Mouse (Mus musculus) MEL (cell line): Measurements from ENCODE around the gene Cct8l1. TPM values are rescaled to one million over a fixed set of nuclear protein-coding genes. Genes with fewer than 3 reads are reported as not detected.

ENCODE experiments used
- DNase-seq: peaks from one replicate; pipeline ENCODE4 v3.0.0; 2011; ENCODE audit warnings: low read depth, low spot score
- H3K27ac ChIP-seq: 2 replicates; pipeline ENCODE4 v1.5.1; 2012; ENCODE audit warnings: low read depth, mild to moderate bottlenecking, control low read depth, low read length, moderate library complexity; ENCODE audit not compliant: control insufficient read depth
- H3K27me3 ChIP-seq, 2 experiments: fragments of 150-350 bp in 1 of 2; sonication (generic) in 1 of 2; 2 replicates each; pipeline ENCODE4 v1.6.1; 2012; ENCODE audit warnings: low read length in 2 of 2, mild to moderate bottlenecking in 2 of 2, improper control_type of control experiment in 1 of 2, moderate library complexity in 1 of 2; ENCODE audit not compliant: insufficient read depth in 2 of 2, control insufficient read depth in 1 of 2
- H3K36me3 ChIP-seq, 2 experiments: 2 replicates each; pipeline ENCODE4 v1.6.1; 2012 to 2014; ENCODE audit warnings: low read length in 2 of 2, improper control_type of control experiment in 1 of 2, inconsistent platforms in 1 of 2, mild to moderate bottlenecking in 1 of 2; ENCODE audit not compliant: insufficient read depth in 2 of 2, control insufficient read depth in 1 of 2
- H3K4me1 ChIP-seq, 2 experiments: fragments of 150-350 bp in 1 of 2; sonication (generic) in 1 of 2; 2 replicates each; pipeline ENCODE4 v1.6.1; 2012; ENCODE audit warnings: low read length in 2 of 2, improper control_type of control experiment in 1 of 2, mild to moderate bottlenecking in 1 of 2; ENCODE audit not compliant: insufficient read depth in 2 of 2, control insufficient read depth in 1 of 2
- H3K4me3 ChIP-seq, 2 experiments: fragments of 150-350 bp in 1 of 2; sonication (generic) in 1 of 2; 2 replicates each; pipeline ENCODE4 v1.5.1; 2012; ENCODE audit warnings: low read depth in 2 of 2, low read length in 2 of 2, mild to moderate bottlenecking in 2 of 2, moderate library complexity in 2 of 2, control low read depth in 1 of 2, improper control_type of control experiment in 1 of 2; ENCODE audit not compliant: control insufficient read depth in 1 of 2, insufficient read depth in 1 of 2
- H3K79me2 ChIP-seq: 2 replicates; pipeline ENCODE4 v1.6.1; 2012; ENCODE audit warnings: mild to moderate bottlenecking, low read length, moderate library complexity; ENCODE audit not compliant: control insufficient read depth, poor library complexity, insufficient read depth
- H3K9ac ChIP-seq: 2 replicates; pipeline ENCODE4 v1.6.1; 2012; ENCODE audit warnings: low read depth, mild to moderate bottlenecking, control low read depth, low read length, moderate library complexity; ENCODE audit not compliant: control insufficient read depth, poor library complexity, severe bottlenecking
- H3K9me3 ChIP-seq: fragments of 150-350 bp; sonication (generic); replicated peaks from 2 replicates; pipeline ENCODE4 v1.6.1; 2012; ENCODE audit warnings: mild to moderate bottlenecking, low read length, improper control_type of control experiment, moderate library complexity; ENCODE audit not compliant: insufficient read depth
- CHD1 ChIP-seq: IDR thresholded peaks from 2 replicates; pipeline ENCODE4 v1.6.1; 2012; ENCODE audit warnings: low read depth, mild to moderate bottlenecking, inconsistent platforms, low read length, improper control_type of control experiment
- CHD2 ChIP-seq: IDR thresholded peaks from 2 replicates; pipeline ENCODE4 v1.6.1; 2011; ENCODE audit warnings: low read length, improper control_type of control experiment
- CTCF ChIP-seq, 3 experiments: IDR thresholded peaks in 2 of 3; conservative IDR thresholded peaks in 1 of 3; 2 replicates each; pipeline ENCODE4 v1.5.1; 2011 to 2012; ENCODE audit warnings: low read length in 3 of 3, low read depth in 2 of 3, mild to moderate bottlenecking in 2 of 3, improper control_type of control experiment in 1 of 3, inconsistent platforms in 1 of 3, mixed read lengths in 1 of 3, moderate library complexity in 1 of 3; ENCODE audit not compliant: control insufficient read depth in 1 of 3, insufficient read depth in 1 of 3, poor library complexity in 1 of 3, severe bottlenecking in 1 of 3
- ELF1 ChIP-seq: IDR thresholded peaks from 2 replicates; pipeline ENCODE4 v1.6.1; 2014; ENCODE audit warnings: low read depth, mild to moderate bottlenecking, inconsistent platforms, low read length, improper control_type of control experiment, moderate library complexity
- EP300 ChIP-seq, 2 experiments: IDR thresholded peaks; 2 replicates each; pipeline ENCODE4 v1.6.1; 2011; ENCODE audit warnings: improper control_type of control experiment in 2 of 2, low read length in 2 of 2, low read depth in 1 of 2, mild to moderate bottlenecking in 1 of 2
- ETS1 ChIP-seq: IDR thresholded peaks from 2 replicates; pipeline ENCODE4 v1.6.1; 2012; ENCODE audit warnings: low read depth, mild to moderate bottlenecking, inconsistent platforms, low read length, improper control_type of control experiment, moderate library complexity
- GABPA ChIP-seq: IDR thresholded peaks from 2 replicates; pipeline ENCODE4 v1.6.1; 2012; ENCODE audit warnings: low read depth, mild to moderate bottlenecking, inconsistent platforms, low read length, improper control_type of control experiment, moderate library complexity
- MAFK ChIP-seq: IDR thresholded peaks from 2 replicates; pipeline ENCODE4 v1.6.1; 2011; ENCODE audit warnings: low read depth, mild to moderate bottlenecking, low read length, improper control_type of control experiment, borderline replicate concordance
- MAX ChIP-seq: IDR thresholded peaks from 2 replicates; pipeline ENCODE4 v1.6.1; 2011; ENCODE audit warnings: low read length, improper control_type of control experiment
- MAZ ChIP-seq: IDR thresholded peaks from 2 replicates; pipeline ENCODE4 v1.6.1; 2012; ENCODE audit warnings: low read depth, mild to moderate bottlenecking, inconsistent platforms, low read length, improper control_type of control experiment
- MEF2A ChIP-seq: IDR thresholded peaks from 2 replicates; pipeline ENCODE4 v1.6.1; 2014; ENCODE audit warnings: low read depth, mild to moderate bottlenecking, inconsistent platforms, low read length, improper control_type of control experiment; ENCODE audit not compliant: poor library complexity, insufficient replicate concordance, severe bottlenecking; ENCODE audit errors: extremely low read depth
- MXI1 ChIP-seq: IDR thresholded peaks from 2 replicates; pipeline ENCODE4 v1.6.1; 2011; ENCODE audit warnings: mild to moderate bottlenecking, low read depth, low read length, improper control_type of control experiment
- MYB ChIP-seq: IDR thresholded peaks from 2 replicates; pipeline ENCODE4 v1.6.1; 2011; ENCODE audit warnings: mild to moderate bottlenecking, low read depth, low read length, improper control_type of control experiment
- NRF1 ChIP-seq: IDR thresholded peaks from 2 replicates; pipeline ENCODE4 v1.6.1; 2014; ENCODE audit warnings: low read depth, mild to moderate bottlenecking, inconsistent platforms, low read length, improper control_type of control experiment, moderate library complexity; ENCODE audit not compliant: poor library complexity, insufficient read depth, severe bottlenecking
- POLR2A ChIP-seq, 2 experiments: IDR thresholded peaks; 2 replicates each; pipeline ENCODE4 v1.6.1; 2011 to 2012; ENCODE audit warnings: low read length in 2 of 2, mild to moderate bottlenecking in 2 of 2, control low read depth in 1 of 2, improper control_type of control experiment in 1 of 2, low read depth in 1 of 2, moderate library complexity in 1 of 2; ENCODE audit not compliant: control insufficient read depth in 1 of 2, insufficient read depth in 1 of 2, poor library complexity in 1 of 2
- POLR2AphosphoS2 ChIP-seq: IDR thresholded peaks from 2 replicates; pipeline ENCODE4 v1.6.1; 2011; ENCODE audit warnings: low read length, improper control_type of control experiment
- RAD21 ChIP-seq: IDR thresholded peaks from 2 replicates; pipeline ENCODE4 v1.6.1; 2011; ENCODE audit warnings: mild to moderate bottlenecking, low read depth, low read length, improper control_type of control experiment
- SIN3A ChIP-seq: IDR thresholded peaks from 2 replicates; pipeline ENCODE4 v1.6.1; 2012; ENCODE audit warnings: low read length, improper control_type of control experiment, inconsistent platforms
- SMC3 ChIP-seq: IDR thresholded peaks from 2 replicates; pipeline ENCODE4 v1.6.1; 2011; ENCODE audit warnings: low read depth, low read length, improper control_type of control experiment
- TAL1 ChIP-seq: IDR thresholded peaks from 2 replicates; pipeline ENCODE4 v1.6.1; 2012; ENCODE audit warnings: mild to moderate bottlenecking, inconsistent platforms, low read length, moderate library complexity, mixed read lengths
- TCF12 ChIP-seq: IDR thresholded peaks from 2 replicates; pipeline ENCODE4 v1.6.1; 2014; ENCODE audit warnings: low read depth, mild to moderate bottlenecking, inconsistent platforms, low read length, improper control_type of control experiment, moderate library complexity
- UBTF ChIP-seq: IDR thresholded peaks from 2 replicates; pipeline ENCODE4 v1.6.1; 2012; ENCODE audit warnings: low read depth, mild to moderate bottlenecking, inconsistent platforms, low read length, improper control_type of control experiment, moderate library complexity, borderline replicate concordance; ENCODE audit not compliant: insufficient read depth
- USF1 ChIP-seq: IDR thresholded peaks from 2 replicates; pipeline ENCODE4 v1.6.1; 2014; ENCODE audit warnings: low read depth, mild to moderate bottlenecking, inconsistent platforms, low read length, improper control_type of control experiment, moderate library complexity
- ZKSCAN1 ChIP-seq: IDR thresholded peaks from 2 replicates; pipeline ENCODE4 v1.6.1; 2012; ENCODE audit warnings: low read depth, mild to moderate bottlenecking, inconsistent platforms, low read length, improper control_type of control experiment, moderate library complexity
- ZMIZ1 ChIP-seq: IDR thresholded peaks from 2 replicates; pipeline ENCODE4 v1.6.1; 2012; ENCODE audit warnings: low read depth, mild to moderate bottlenecking, inconsistent platforms, low read length, improper control_type of control experiment, moderate library complexity
- ZNF384 ChIP-seq: IDR thresholded peaks from 2 replicates; pipeline ENCODE4 v1.6.1; 2012; ENCODE audit warnings: low read depth, mild to moderate bottlenecking, inconsistent platforms, low read length, improper control_type of control experiment
- polyA plus RNA-seq, 2 experiments: library from polyadenylated mRNA; stranded (reverse) in 1 of 2; unstranded in 1 of 2; fragments of >175 nt in 1 of 2; fragments of >200 nt in 1 of 2; gene quantifications; 2 replicates each; pipeline versions ENCODE4 v1.2.1 to v1.2.4; 2012; ENCODE audit warnings: low replicate concordance in 2 of 2, low read depth in 1 of 2; ENCODE audit not compliant: insufficient read length in 2 of 2, insufficient read depth in 1 of 2, missing spikeins in 1 of 2
- total RNA-seq: library from RNA; depleted of rRNA; stranded (reverse); fragments of 300-350 nt; gene quantifications from 2 replicates; pipeline ENCODE4 v1.2.3, GENCODE M21; 2012

Cct8l1 gene
- total and polyA plus RNA-seq, 3 experiments: not detected

GRCm38 (mm10) chr5:25540921-25541320 is 25.1 kb downstream of the Cct8l1 start:
- H3K27me3 ChIP-seq: no peaks in the 10 kb centered on the region
- no peaks in the 10 kb centered on the region for H3K79me2 ChIP-seq
- peaks cover 0 to 5% of the 10 kb centered on the region in 2 experiments; a peak in 1 of 4 replicates for H3K4me1 ChIP-seq
- TF ChIP-seq MAZ: no peak
- TF ChIP-seq MEF2A: no peak
- no peak for TF ChIP-seq MAX
- no peak for TF ChIP-seq UBTF
- no peak for TF ChIP-seq MYB
- TF ChIP-seq RAD21: no peak
- TF ChIP-seq CHD2: no peak
- TF ChIP-seq CTCF (IDR thresholded peaks at IDR 0.05 in 2 of 3, conservative IDR thresholded peaks at IDR 0.05 in 1 of 3; ENCODE audit: control insufficient read depth in 1 of 3, insufficient read depth in 1 of 3, low read depth in 2 of 3, low read length in 3 of 3, poor library complexity in 1 of 3, severe bottlenecking in 1 of 3): no peak; a peak in 1 of 6 replicates
- TF ChIP-seq EP300 (IDR thresholded peaks at IDR 0.05; ENCODE audit: low read depth in 1 of 2, low read length in 2 of 2): no peak
- no peak for TF ChIP-seq ELF1
- no peak for TF ChIP-seq MXI1
- TF ChIP-seq USF1: no peak
- no peak for TF ChIP-seq ETS1
- no peak for TF ChIP-seq CHD1
- no peak for TF ChIP-seq TCF12
- no peak for DNase-seq
- H3K9ac ChIP-seq: no peak overlapping the region
- H3K27ac ChIP-seq: no peak overlapping the region
- no peaks in the 10 kb centered on the region for H3K9me3 ChIP-seq
- H3K4me3 ChIP-seq: no peak overlapping the region
- H3K36me3 ChIP-seq: no peaks in the 10 kb centered on the region; a peak in 1 of 4 replicates

- Histone ChIP-seq H3K27me3 (no peaks in the 10 kb centered on the region), H3K79me2 (no peaks in the 10 kb centered on the region), H3K4me1 (peaks cover 0 to 5% of the 10 kb centered on the region in 2 experiments; a peak in 1 of 4 replicates), H3K36me3 (no peaks in the 10 kb centered on the region; a peak in 1 of 4 replicates), H3K27ac (no peak overlapping the region), H3K9ac (no peak overlapping the region), H3K9me3 (no peaks in the 10 kb centered on the region), H3K4me3 (no peak overlapping the region)
- no peak for DNase-seq
- TF ChIP-seq ETS1: no peak
- no peak for TF ChIP-seq POLR2AphosphoS2
- TF ChIP-seq EP300 (IDR thresholded peaks at IDR 0.05; ENCODE audit: low read depth in 1 of 2, low read length in 2 of 2): no peak
- TF ChIP-seq SMC3: no peak
- no peak for TF ChIP-seq ZMIZ1
- no peak for TF ChIP-seq POLR2A (IDR thresholded peaks at IDR 0.05; ENCODE audit: control insufficient read depth in 1 of 2, insufficient read depth in 1 of 2, low read depth in 1 of 2, low read length in 2 of 2, poor library complexity in 1 of 2)
- no peak for TF ChIP-seq ZKSCAN1
- no peak for TF ChIP-seq RAD21
- TF ChIP-seq MXI1: no peak
- TF ChIP-seq MAFK: no peak
- no peak for TF ChIP-seq ELF1
- no peak for TF ChIP-seq NRF1
- no peak for TF ChIP-seq USF1
- no peak for TF ChIP-seq GABPA
- no peak for TF ChIP-seq SIN3A
- TF ChIP-seq ZNF384: no peak
- no peak for TF ChIP-seq TAL1
These were observed 25.8 kb downstream of the Cct8l1 start for GRCm38 (mm10) chr5:25541661-25542060.
